Mouse (Mus musculus) liver, embryonic 13.5 days (tissue): Measurements from ENCODE around the gene Tsga10. TPM values are rescaled to one million over a fixed set of nuclear protein-coding genes. Genes with fewer than 3 reads are reported as not detected.

Source experiments
- ATAC-seq: fragments of 200-750 bp; cut with Nextera tagmentation; 2 replicates; pipeline ENCODE4 v1.8.0; 2017; ENCODE audit warnings: low read depth, mild to moderate bottlenecking, moderate number of reproducible peaks, moderate library complexity
- DNase-seq: peaks from one replicate; pipeline ENCODE4 v3.0.0; 2022
- H3K27ac ChIP-seq: fragments of 300-500 bp; sonication (generic); 2 replicates; pipeline ENCODE4 v1.5.1; 2015; ENCODE audit warnings: moderate library complexity, mild to moderate bottlenecking, inconsistent platforms
- H3K27me3 ChIP-seq: fragments of 300-500 bp; sonication (generic); 2 replicates; pipeline ENCODE4 v1.6.1; 2015; ENCODE audit warnings: mild to moderate bottlenecking, inconsistent platforms
- H3K36me3 ChIP-seq: fragments of 300-500 bp; sonication (generic); 2 replicates; pipeline ENCODE4 v1.6.1; 2015; ENCODE audit warnings: mild to moderate bottlenecking, inconsistent platforms
- H3K4me1 ChIP-seq: fragments of 300-500 bp; sonication (generic); replicated peaks from 2 replicates; pipeline ENCODE4 v1.6.1; 2015; ENCODE audit warnings: inconsistent platforms
- H3K4me2 ChIP-seq: fragments of 300-500 bp; sonication (generic); 2 replicates; pipeline ENCODE4 v1.6.1; 2015; ENCODE audit warnings: inconsistent platforms, mild to moderate bottlenecking, moderate library complexity
- H3K4me3 ChIP-seq: fragments of 300-500 bp; sonication (generic); replicated peaks from 2 replicates; pipeline ENCODE4 v1.5.1; 2015; ENCODE audit warnings: mild to moderate bottlenecking, inconsistent platforms
- H3K9ac ChIP-seq: fragments of 300-500 bp; sonication (generic); 2 replicates; pipeline ENCODE4 v1.6.1; 2015; ENCODE audit warnings: mild to moderate bottlenecking, inconsistent platforms
- H3K9me3 ChIP-seq: fragments of 300-500 bp; sonication (generic); replicated peaks from 2 replicates; pipeline ENCODE4 v1.6.1; 2016; ENCODE audit warnings: inconsistent platforms
- WGBS: fragments of 180-500 bp; shearing (Covaris S2); methylation state at CpG from one replicate; pipeline ENCODE4 v1.1.7; 2015; ENCODE audit not compliant: insufficient replicate concordance; 5-methylcytosine and 5-hydroxymethylcytosine counted together
- polyA plus RNA-seq: library from polyadenylated mRNA; unstranded; fragments of >200 nt; fragmentation: Nextera tagmentation; extraction: Ambion mirVana; gene quantifications from 2 replicates; pipeline ENCODE4 v1.2.1, GENCODE M21; 2015

The Tsga10 gene
- polyA plus RNA-seq, 1 experiment from 2014 or later = 1.6 TPM

- no peak for ATAC-seq
- H3K9me3 ChIP-seq = peaks cover 7% of the 10 kb centered on the region; the same call in 1 of the 2 replicates
- H3K9ac ChIP-seq = no peak overlapping the region
- H3K27ac ChIP-seq = no peak overlapping the region
- peaks cover 7% of the 10 kb centered on the region for H3K4me1 ChIP-seq
- DNase-seq = no peak
- H3K36me3 ChIP-seq = peaks cover 72% of the 10 kb centered on the region
- H3K4me3 ChIP-seq = no peak overlapping the region
- no peaks in the 10 kb centered on the region for H3K27me3 ChIP-seq
- WGBS = 86% methylated on average over 13 of the region's 13 CpGs
- no peak overlapping the region for H3K4me2 ChIP-seq
These were observed 11.7 kb upstream of the Tsga10 start for GRCm38 (mm10) chr1:37877736-37878460.

GRCm38 (mm10) chr1:37873157-37873556 is 6.9 kb upstream of the Tsga10 start:
- Histone ChIP-seq H3K36me3 (peaks cover 34% of the 10 kb centered on the region), H3K27me3 (no peaks in the 10 kb centered on the region), H3K9me3 (peaks cover 7% of the 10 kb centered on the region; the same call in 1 of the 2 replicates), H3K27ac (peak overlapping the region; percentile 78; the same call in 1 of the 2 replicates), H3K4me3 (peak overlapping the region; percentile 65), H3K9ac (peak overlapping the region; percentile 70), H3K4me2 (peak overlapping the region; percentile 82), H3K4me1 (peaks cover 40% of the 10 kb centered on the region)
- WGBS = 60% methylated on average over 4 of the region's 4 CpGs
- ATAC-seq (no peak), DNase-seq (no peak)

- peaks cover 7% of the 10 kb centered on the region; the same call in 1 of the 2 replicates for H3K9me3 ChIP-seq
- no peaks in the 10 kb centered on the region for H3K27me3 ChIP-seq
- peak overlapping the region; percentile 78 for H3K27ac ChIP-seq
- peak overlapping the region; percentile 82 for H3K4me2 ChIP-seq
- H3K4me3 ChIP-seq = peak overlapping the region; percentile 65
- peak overlapping the region; percentile 70 for H3K9ac ChIP-seq
- H3K4me1 ChIP-seq = peaks cover 40% of the 10 kb centered on the region
- WGBS = 3% methylated on average over 33 of the region's 33 CpGs
- ATAC-seq (peak; percentile 85), DNase-seq (peak; percentile 73)
- H3K36me3 ChIP-seq = peaks cover 27% of the 10 kb centered on the region
These were observed 6.2 kb upstream of the Tsga10 start for GRCm38 (mm10) chr1:37872131-37873067.

- Histone ChIP-seq H3K9me3 (peaks cover 7% of the 10 kb centered on the region; the same call in 1 of the 2 replicates), H3K27ac (peak within 1 kb of the TSS; percentile 78), H3K27me3 (no peaks in the 10 kb centered on the region), H3K36me3 (peaks cover 20% of the 10 kb centered on the region), H3K9ac (peak within 1 kb of the TSS; percentile 70), H3K4me3 (peak within 1 kb of the TSS; percentile 65), H3K4me1 (peaks cover 40% of the 10 kb centered on the region), H3K4me2 (peak within 1 kb of the TSS; percentile 82)
- ATAC-seq (peak; percentile 51), DNase-seq (no peak)
- 13% methylated on average over 7 of the region's 7 CpGs for WGBS
These were observed 5.5 kb upstream of the Tsga10 start, which contains the start of gene Lipt1 for GRCm38 (mm10) chr1:37871704-37872103. Lipt1 (plus strand) TSS chr1:37871738.

- WGBS = 42% methylated on average over 2 of the region's 2 CpGs
- H3K4me1 ChIP-seq = peaks cover 54% of the 10 kb centered on the region
- no peak for ATAC-seq
These were observed 3.1 kb upstream of the Tsga10 start for GRCm38 (mm10) chr1:37869362-37869761.

GRCm38 (mm10) chr1:37868640-37869039 is 2.4 kb upstream of the Tsga10 start:
- no peak for DNase-seq
- Histone ChIP-seq H3K4me2 (peak overlapping the region; percentile 17; the same call in 1 of the 2 replicates), H3K9me3 (no peaks in the 10 kb centered on the region), H3K9ac (no peak overlapping the region), H3K27me3 (no peaks in the 10 kb centered on the region), H3K36me3 (no peaks in the 10 kb centered on the region), H3K27ac (no peak overlapping the region), H3K4me3 (no peak overlapping the region), H3K4me1 (peaks cover 58% of the 10 kb centered on the region)
- 41% methylated on average over 10 of the region's 10 CpGs for WGBS
- ATAC-seq = no peak

More at GRCm38 (mm10) chr1:37869362-37869761, 3.1 kb upstream of the Tsga10 start:
- H3K4me3 ChIP-seq = no peak overlapping the region
- no peaks in the 10 kb centered on the region for H3K36me3 ChIP-seq
- H3K9ac ChIP-seq = 0 out of 2 replicates have a peak overlapping the region, but pooled peaks have one; percentile 13
- H3K9me3 ChIP-seq = no peaks in the 10 kb centered on the region
- H3K27ac ChIP-seq = peak overlapping the region; percentile 29; the same call in 1 of the 2 replicates
- no peaks in the 10 kb centered on the region for H3K27me3 ChIP-seq
- no peak overlapping the region for H3K4me2 ChIP-seq
- DNase-seq = no peak

GRCm38 (mm10) chr1:37867684-37868322 is 1.6 kb upstream of the Tsga10 start:
- H3K9me3 ChIP-seq = no peaks in the 10 kb centered on the region
- H3K4me3 ChIP-seq = no peak overlapping the region
- no peak overlapping the region for H3K9ac ChIP-seq
- ATAC-seq (no peak), DNase-seq (no peak)
- no peak overlapping the region for H3K27ac ChIP-seq
- peaks cover 50% of the 10 kb centered on the region for H3K4me1 ChIP-seq
- H3K4me2 ChIP-seq = no peak overlapping the region
- 56% methylated on average over 10 of the region's 10 CpGs for WGBS
- H3K27me3 ChIP-seq = no peaks in the 10 kb centered on the region
- no peaks in the 10 kb centered on the region for H3K36me3 ChIP-seq

GRCm38 (mm10) chr1:37867056-37867455 is 827 bp upstream of the Tsga10 start:
- Histone ChIP-seq H3K27me3 (no peaks in the 10 kb centered on the region), H3K9me3 (no peaks in the 10 kb centered on the region), H3K4me2 (no peak overlapping the region), H3K27ac (no peak overlapping the region), H3K4me3 (no peak overlapping the region), H3K9ac (no peak overlapping the region), H3K4me1 (peaks cover 44% of the 10 kb centered on the region), H3K36me3 (no peaks in the 10 kb centered on the region)
- ATAC-seq = no peak
- 68% methylated on average over 1 of the region's 1 CpGs for WGBS
- peak; percentile 58 for DNase-seq

GRCm38 (mm10) chr1:37865401-37866215 is 621 bp downstream of the Tsga10 start:
- WGBS = 10% methylated on average over 23 of the region's 23 CpGs

More at GRCm38 (mm10) chr1:37865401-37866215, 621 bp downstream of the Tsga10 start:
- peak overlapping the region; percentile 81 for H3K9ac ChIP-seq
- H3K27ac ChIP-seq = peak overlapping the region; percentile 87
- no peaks in the 10 kb centered on the region for H3K27me3 ChIP-seq
- DNase-seq = no peak
- ATAC-seq = no peak
- H3K4me2 ChIP-seq = peak overlapping the region; percentile 92
- no peaks in the 10 kb centered on the region for H3K36me3 ChIP-seq
- H3K9me3 ChIP-seq = no peaks in the 10 kb centered on the region
- H3K4me3 ChIP-seq = peak overlapping the region; percentile 69
- peaks cover 38% of the 10 kb centered on the region for H3K4me1 ChIP-seq
